Mouse (Mus musculus): ENCODE data around the gene Gm10340. TPM values are rescaled to one million over a fixed set of nuclear protein-coding genes. Genes with fewer than 3 reads are reported as not detected.
"Not testable (repeated sequence)": the region's sequence is repeated elsewhere in the genome, so short reads cannot be mapped to it uniquely, and the experiment has no call there.

The Gm10340 gene
- not detected in 2 replicates for polyA plus RNA-seq (2016; fragmentation: Nextera tagmentation; extraction: Ambion mirVana)

DNA sequence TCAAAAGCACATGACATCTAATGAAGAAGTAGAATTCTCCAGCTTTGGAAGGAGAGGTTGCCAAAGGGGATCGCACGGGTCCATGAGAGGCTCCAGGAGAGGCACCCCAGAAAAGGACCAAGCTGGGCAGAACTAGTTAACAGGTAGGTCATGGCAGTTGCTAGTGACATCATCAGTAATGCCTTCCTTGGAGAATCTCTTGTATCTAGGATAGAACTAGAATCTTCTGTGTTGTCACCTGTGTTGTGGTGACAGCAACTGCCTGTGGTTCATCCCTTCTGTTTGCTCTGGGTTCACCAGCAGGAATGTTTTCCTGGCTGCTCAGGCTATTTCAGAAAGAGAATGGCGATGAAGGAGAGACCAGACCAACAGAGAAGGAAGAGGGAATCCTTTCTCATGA is at the start of gene Gm10340:
Gene Gm10340 (plus strand): TSS at position 301 of the 400 bp plus-strand sequence.
- WGBS: 94% methylated on average over 2 of the region's 3 CpGs
- H3K36me3 ChIP-seq; DNase-seq (ENCODE audit: low spot score); H3K27me3 ChIP-seq (ENCODE audit: insufficient read depth, poor library complexity, severe bottlenecking); H3K4me3 ChIP-seq; H3K27ac ChIP-seq; H3K9me3 ChIP-seq; H3K4me1 ChIP-seq (replicated peaks): not testable (repeated sequence)

DNA sequence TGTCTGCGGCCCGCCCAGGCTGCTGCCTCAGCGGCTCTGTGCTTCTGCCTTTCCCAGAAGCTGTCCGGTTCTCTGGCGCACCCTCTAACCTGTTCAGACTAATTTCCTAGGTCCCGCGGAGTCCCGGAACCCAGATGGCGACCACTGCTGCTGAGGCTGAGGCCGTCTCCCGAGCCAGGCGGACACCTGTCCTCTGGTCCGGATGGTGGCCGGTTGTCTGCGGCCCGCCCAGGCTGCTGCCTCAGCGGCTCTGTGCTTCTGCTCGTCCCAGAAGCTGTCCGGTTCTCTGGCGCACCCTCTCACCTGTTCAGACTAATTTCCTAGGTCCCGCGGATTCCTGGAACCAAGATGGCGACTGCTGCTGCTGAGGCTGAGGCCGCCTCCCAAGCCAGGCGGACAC is 17.7 kb upstream of the Gm10340 start:
- not testable (repeated sequence) for DNase-seq (ENCODE audit: low spot score); H3K4me3 ChIP-seq; H3K27ac ChIP-seq; H3K4me1 ChIP-seq (replicated peaks); H3K9me3 ChIP-seq; H3K36me3 ChIP-seq; H3K27me3 ChIP-seq (ENCODE audit: insufficient read depth, poor library complexity, severe bottlenecking)
- WGBS: 93% methylated on average over 24 of the region's 25 CpGs

DNA sequence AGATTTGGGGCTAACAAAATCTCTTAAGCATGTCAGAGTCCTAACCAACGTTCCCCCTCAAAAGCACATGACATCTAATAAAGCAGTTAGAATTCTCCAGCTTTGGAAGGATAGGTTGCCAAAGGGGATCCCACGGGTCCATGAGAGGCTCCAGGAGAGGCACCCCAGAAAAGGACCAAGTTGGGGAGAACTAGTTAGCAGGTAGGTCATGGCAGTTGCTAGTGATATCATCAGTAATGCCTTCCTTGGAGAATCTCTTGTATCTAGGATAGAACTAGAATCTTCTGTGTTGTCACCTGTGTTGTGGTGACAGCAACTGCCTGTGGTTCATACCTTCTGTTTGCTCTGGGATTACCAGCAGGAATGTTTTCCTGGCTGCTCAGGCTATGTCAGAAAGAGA is 54.2 kb downstream of the Gm10340 start, which contains the start of gene Gm5795:
Gene Gm5795 (plus strand): TSS at position 301 of the 400 bp plus-strand sequence.
- not testable (repeated sequence) for H3K27ac ChIP-seq; H3K9me3 ChIP-seq; H3K36me3 ChIP-seq; H3K27me3 ChIP-seq (ENCODE audit: insufficient read depth, poor library complexity, severe bottlenecking); DNase-seq (ENCODE audit: low spot score); H3K4me3 ChIP-seq; H3K4me1 ChIP-seq (replicated peaks)
- WGBS: no CpG with 5 or more reads among the region's 2 CpGs

Other genes with a start within 250 kb of the Gm10340 start
- not detected in 2 replicates for gene Gm2888, start 104.0 kb upstream of the Gm10340 start, polyA plus RNA-seq (2016; fragmentation: Nextera tagmentation; extraction: Ambion mirVana)
- gene Gm2897, start 84.7 kb upstream of the Gm10340 start, polyA plus RNA-seq (2016; fragmentation: Nextera tagmentation; extraction: Ambion mirVana): 2.3 and 4.3 TPM in 2 replicates
- not detected in 2 replicates for gene Gm5795, start 54.3 kb downstream of the Gm10340 start, polyA plus RNA-seq (2016; fragmentation: Nextera tagmentation; extraction: Ambion mirVana)
- gene D830030K20Rik, start 74.5 kb downstream of the Gm10340 start, polyA plus RNA-seq (2016; fragmentation: Nextera tagmentation; extraction: Ambion mirVana): 9.5 and 9.7 TPM in 2 replicates
- gene Gm2956, start 198.6 kb downstream of the Gm10340 start, polyA plus RNA-seq (2016; fragmentation: Nextera tagmentation; extraction: Ambion mirVana): not detected in 2 replicates